Mouse (Mus musculus): Measurements from ENCODE around the gene Taf12. TPM values are rescaled to one million over a fixed set of nuclear protein-coding genes. Genes with fewer than 3 reads are reported as not detected.

Gene Taf12
- polyA plus RNA-seq, 1 experiment from 2014 or later, result 50.6 TPM

DNA sequence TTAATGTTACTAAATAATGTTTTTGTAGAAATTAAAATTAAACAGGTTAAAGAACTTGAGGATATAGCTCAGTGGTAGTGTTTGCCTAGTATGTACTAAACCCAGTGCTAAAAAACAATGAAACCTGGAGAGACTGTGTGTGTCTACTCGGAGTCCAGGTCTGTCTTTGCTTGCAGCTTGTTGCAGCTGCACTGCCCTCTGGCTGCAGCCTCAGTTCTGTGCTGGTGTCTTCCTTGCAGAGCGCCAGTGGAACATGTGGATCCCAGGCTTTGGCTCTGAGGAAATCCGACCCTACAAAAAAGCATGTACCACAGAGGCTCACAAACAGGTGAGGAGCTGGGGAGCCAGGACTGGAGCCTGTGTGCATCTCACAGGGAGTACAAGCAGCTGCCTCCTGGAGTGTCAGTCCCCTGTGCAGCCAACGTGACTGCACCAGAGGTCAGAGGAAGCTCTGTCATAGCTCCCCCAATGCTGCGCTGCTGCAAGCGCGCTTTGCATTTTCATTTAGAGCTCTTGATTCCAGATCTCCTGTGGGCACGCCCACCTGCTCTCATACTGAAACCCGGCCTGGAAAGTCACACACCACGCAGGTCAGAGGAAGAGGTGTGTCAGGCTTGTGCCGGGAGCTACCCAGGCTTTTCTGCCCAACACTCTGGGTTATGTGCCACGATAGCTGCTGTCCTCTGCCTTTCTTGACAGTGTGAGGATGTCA is 17.6 kb downstream of the Taf12 start:
- DNase-seq, result no peak
- no peak overlapping the region for H3K9ac ChIP-seq (replicated peaks; ENCODE audit: low read length)
- H3K9me3 ChIP-seq (ENCODE audit: control insufficient read depth, low read length), result no peaks in the 10 kb centered on the region
- H3K27me3 ChIP-seq (ENCODE audit: control insufficient read depth, insufficient read depth, low read length), result no peaks in the 10 kb centered on the region
- no peak for ATAC-seq (ENCODE audit: low FRiP score, low TSS enrichment)
- no peak overlapping the region for H3K27ac ChIP-seq (replicated peaks; ENCODE audit: low read depth, low read length)
- no peaks in the 10 kb centered on the region for H3K4me1 ChIP-seq (ENCODE audit: control insufficient read depth, insufficient read depth, low read length)
- WGBS, result 87% methylated on average over 12 of the region's 12 CpGs
- no peak overlapping the region for H3K4me3 ChIP-seq (replicated peaks; ENCODE audit: low read depth, low read length)
- H3K36me3 ChIP-seq (ENCODE audit: control insufficient read depth, insufficient read depth, low read length), result peaks cover 49% of the 10 kb centered on the region
- H3K4me2 ChIP-seq (ENCODE audit: low read length), result no peak overlapping the region

DNA sequence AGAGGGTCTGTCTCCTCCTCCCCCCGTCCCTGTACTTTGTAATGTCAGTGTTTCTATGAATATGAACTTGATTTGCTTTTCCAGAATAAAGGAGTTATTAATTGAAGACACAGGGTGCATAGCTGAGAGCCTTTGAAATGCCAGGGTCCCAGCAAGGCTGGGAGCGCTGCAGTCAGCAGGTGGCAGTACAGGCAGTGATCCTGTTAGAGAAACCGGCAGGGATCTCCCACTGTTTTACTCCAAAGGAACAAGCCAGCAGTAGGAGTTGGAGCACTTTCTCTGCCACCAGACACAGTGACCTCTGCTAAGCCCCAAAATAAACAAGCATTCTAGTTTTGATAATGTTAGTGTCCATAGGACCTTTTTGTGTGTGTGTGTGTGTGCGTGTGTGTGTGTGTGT is 18.8 kb downstream of the Taf12 start:
- peak; percentile 64 for DNase-seq
- 42% methylated on average over 4 of the region's 4 CpGs for WGBS
- H3K27me3 ChIP-seq (ENCODE audit: control insufficient read depth, insufficient read depth, low read length), result no peaks in the 10 kb centered on the region

DNA sequence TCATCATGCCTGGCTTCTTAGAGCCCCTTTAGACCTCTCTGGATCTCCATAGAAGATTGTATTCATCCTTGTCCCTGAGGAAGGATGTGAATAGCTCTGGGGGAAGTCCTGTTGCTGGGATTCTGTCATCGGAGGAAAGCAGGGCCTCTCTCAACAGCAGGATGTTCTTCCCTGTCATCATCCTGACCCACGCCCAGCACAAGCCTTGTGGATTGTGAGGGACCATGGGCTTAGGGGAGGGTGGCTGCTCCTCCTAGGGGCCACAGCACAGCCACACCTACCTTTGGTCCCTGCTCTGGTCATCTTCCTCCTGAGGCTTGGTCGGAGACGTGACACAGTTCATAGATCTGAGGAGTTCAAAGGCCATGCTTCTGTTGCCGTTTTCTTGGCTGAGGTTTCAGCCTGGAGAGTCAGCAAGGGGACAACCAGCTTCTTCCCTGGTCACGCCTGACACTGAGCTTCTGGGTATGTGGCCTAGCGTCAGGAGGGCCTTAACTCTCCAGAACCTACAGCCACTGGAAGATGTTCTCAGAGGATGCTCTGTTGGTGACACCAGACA is 19.6 kb downstream of the Taf12 start:
- Histone ChIP-seq H3K4me1 (ENCODE audit: control insufficient read depth, insufficient read depth, low read length) (no peaks in the 10 kb centered on the region), H3K9me3 (ENCODE audit: control insufficient read depth, low read length) (no peaks in the 10 kb centered on the region), H3K36me3 (ENCODE audit: control insufficient read depth, insufficient read depth, low read length) (peaks cover 45% of the 10 kb centered on the region), H3K27me3 (ENCODE audit: control insufficient read depth, insufficient read depth, low read length) (no peaks in the 10 kb centered on the region), H3K9ac (replicated peaks; ENCODE audit: low read length) (no peak overlapping the region), H3K4me2 (ENCODE audit: low read length) (no peak overlapping the region), H3K4me3 (replicated peaks; ENCODE audit: low read depth, low read length) (no peak overlapping the region), H3K27ac (replicated peaks; ENCODE audit: low read depth, low read length) (no peak overlapping the region)
- no peak for ATAC-seq (ENCODE audit: low FRiP score, low TSS enrichment)
- DNase-seq, result no peak
- 83% methylated on average over 7 of the region's 7 CpGs for WGBS

More for the DNA sequence above, 18.8 kb downstream of the Taf12 start:
- Histone ChIP-seq H3K27ac (replicated peaks; ENCODE audit: low read depth, low read length) (no peak overlapping the region), H3K4me2 (ENCODE audit: low read length) (no peak overlapping the region), H3K36me3 (ENCODE audit: control insufficient read depth, insufficient read depth, low read length) (peaks cover 45% of the 10 kb centered on the region), H3K4me3 (replicated peaks; ENCODE audit: low read depth, low read length) (no peak overlapping the region), H3K9me3 (ENCODE audit: control insufficient read depth, low read length) (no peaks in the 10 kb centered on the region), H3K4me1 (ENCODE audit: control insufficient read depth, insufficient read depth, low read length) (no peaks in the 10 kb centered on the region), H3K9ac (replicated peaks; ENCODE audit: low read length) (no peak overlapping the region)
- ATAC-seq (ENCODE audit: low FRiP score, low TSS enrichment), result no peak

DNA sequence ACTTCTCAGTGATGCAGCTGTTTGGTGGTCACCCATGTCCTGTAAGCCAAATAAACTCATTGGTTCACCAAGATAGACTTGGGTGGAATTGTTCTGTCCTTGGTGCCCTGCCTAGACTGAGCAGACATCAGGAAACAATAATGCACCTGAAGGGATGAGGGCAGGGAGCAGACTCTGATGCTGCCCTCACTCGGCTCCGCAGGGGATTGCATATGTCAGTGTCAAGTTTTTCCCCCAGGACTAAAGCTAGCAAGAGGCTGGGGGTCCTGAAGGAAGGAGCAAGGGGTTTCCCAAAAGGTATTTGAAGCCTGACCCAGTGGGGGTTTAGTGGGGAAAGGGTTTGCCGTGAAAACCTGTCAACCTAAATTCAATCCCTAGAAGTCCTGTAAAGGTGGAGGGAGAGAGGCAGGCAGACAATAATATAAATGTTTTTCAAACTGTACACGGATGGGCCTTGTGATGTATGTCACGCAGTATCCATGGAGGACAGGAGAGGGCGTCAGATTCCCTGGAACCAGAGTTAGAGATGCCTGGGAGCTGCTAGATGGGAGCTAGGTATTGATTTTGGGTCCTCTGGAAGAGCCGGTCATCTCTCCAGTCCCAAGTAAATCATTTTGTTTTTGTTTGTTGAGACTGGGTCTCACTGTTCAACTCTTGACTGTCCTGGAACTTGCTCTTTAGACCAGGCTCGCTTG is 21.7 kb downstream of the Taf12 start:
- no peak overlapping the region for H3K4me3 ChIP-seq (replicated peaks; ENCODE audit: low read depth, low read length)
- no peak overlapping the region for H3K4me2 ChIP-seq (ENCODE audit: low read length)
- no peak for ATAC-seq (ENCODE audit: low FRiP score, low TSS enrichment)
- H3K4me1 ChIP-seq (ENCODE audit: control insufficient read depth, insufficient read depth, low read length), result no peaks in the 10 kb centered on the region
- H3K27me3 ChIP-seq (ENCODE audit: control insufficient read depth, insufficient read depth, low read length), result no peaks in the 10 kb centered on the region
- DNase-seq, result no peak
- no peak overlapping the region for H3K27ac ChIP-seq (replicated peaks; ENCODE audit: low read depth, low read length)
- no peak overlapping the region for H3K9ac ChIP-seq (replicated peaks; ENCODE audit: low read length)
- peaks cover 34% of the 10 kb centered on the region for H3K36me3 ChIP-seq (ENCODE audit: control insufficient read depth, insufficient read depth, low read length)
- WGBS, result 48% methylated on average over 8 of the region's 8 CpGs
- no peaks in the 10 kb centered on the region for H3K9me3 ChIP-seq (ENCODE audit: control insufficient read depth, low read length)

DNA sequence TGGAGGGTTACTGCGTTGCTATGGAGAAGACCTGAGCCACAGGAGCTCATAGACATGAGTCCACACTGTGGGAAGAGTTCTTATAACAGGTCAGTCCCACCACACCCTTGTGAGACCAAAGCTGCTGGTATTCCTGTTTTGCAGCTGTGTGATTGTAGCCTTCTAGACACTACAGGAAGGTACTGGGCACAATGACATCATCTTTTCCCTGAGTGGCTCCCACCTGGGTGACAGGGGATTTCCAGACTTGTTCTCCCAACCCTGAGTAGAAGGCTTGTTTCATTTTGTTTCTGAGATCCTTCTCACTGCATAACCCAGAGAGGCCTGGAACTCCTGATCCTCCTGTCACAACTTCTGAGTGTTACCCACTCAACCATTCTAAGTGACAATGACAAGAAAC is 25.7 kb downstream of the Taf12 start:
- H3K4me1 ChIP-seq (ENCODE audit: control insufficient read depth, insufficient read depth, low read length), result 0 out of 2 replicates have a peak, but pooled peaks cover 3% of the 10 kb centered on the region
- H3K4me3 ChIP-seq (replicated peaks; ENCODE audit: low read depth, low read length), result no peak overlapping the region
- ATAC-seq (ENCODE audit: low FRiP score, low TSS enrichment) (no peak), DNase-seq (no peak)
- no peak overlapping the region for H3K9ac ChIP-seq (replicated peaks; ENCODE audit: low read length)
- 89% methylated on average over 1 of the region's 1 CpGs for WGBS
- H3K9me3 ChIP-seq (ENCODE audit: control insufficient read depth, low read length), result no peaks in the 10 kb centered on the region
- no peak overlapping the region for H3K27ac ChIP-seq (replicated peaks; ENCODE audit: low read depth, low read length)
- no peaks in the 10 kb centered on the region for H3K36me3 ChIP-seq (ENCODE audit: control insufficient read depth, insufficient read depth, low read length)
- no peak overlapping the region for H3K4me2 ChIP-seq (ENCODE audit: low read length)
- H3K27me3 ChIP-seq (ENCODE audit: control insufficient read depth, insufficient read depth, low read length), result no peaks in the 10 kb centered on the region

DNA sequence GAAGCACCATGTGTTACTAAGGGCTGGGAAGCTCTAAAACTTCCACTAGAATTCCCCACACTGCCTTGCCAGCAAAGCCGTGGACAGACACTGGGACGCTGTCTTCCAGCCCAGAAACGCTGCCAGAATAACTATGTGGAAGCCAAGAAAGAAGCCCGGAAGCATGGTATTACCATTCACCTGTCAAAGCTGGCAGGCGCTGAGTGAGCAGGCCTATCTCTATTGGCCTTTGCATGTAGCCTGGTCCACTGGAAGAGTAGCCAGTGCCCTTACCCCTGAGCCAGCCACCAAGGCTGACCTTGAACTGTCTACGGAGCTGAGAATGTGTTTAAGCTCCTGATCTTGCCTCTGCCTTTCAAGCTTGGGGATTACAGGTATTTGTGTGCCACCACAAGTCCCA is 27.3 kb downstream of the Taf12 start:
- no peak for ATAC-seq (ENCODE audit: low FRiP score, low TSS enrichment)
- H3K27me3 ChIP-seq (ENCODE audit: control insufficient read depth, insufficient read depth, low read length), result no peaks in the 10 kb centered on the region
- no peaks in the 10 kb centered on the region for H3K9me3 ChIP-seq (ENCODE audit: control insufficient read depth, low read length)
- no peak for DNase-seq
- H3K36me3 ChIP-seq (ENCODE audit: control insufficient read depth, insufficient read depth, low read length), result no peaks in the 10 kb centered on the region
- no peak overlapping the region for H3K27ac ChIP-seq (replicated peaks; ENCODE audit: low read depth, low read length)
- no peak overlapping the region for H3K9ac ChIP-seq (replicated peaks; ENCODE audit: low read length)
- H3K4me2 ChIP-seq (ENCODE audit: low read length), result no peak overlapping the region
- WGBS, result 92% methylated on average over 6 of the region's 6 CpGs
- 0 out of 2 replicates have a peak, but pooled peaks cover 3% of the 10 kb centered on the region for H3K4me1 ChIP-seq (ENCODE audit: control insufficient read depth, insufficient read depth, low read length)
- H3K4me3 ChIP-seq (replicated peaks; ENCODE audit: low read depth, low read length), result no peak overlapping the region

DNA sequence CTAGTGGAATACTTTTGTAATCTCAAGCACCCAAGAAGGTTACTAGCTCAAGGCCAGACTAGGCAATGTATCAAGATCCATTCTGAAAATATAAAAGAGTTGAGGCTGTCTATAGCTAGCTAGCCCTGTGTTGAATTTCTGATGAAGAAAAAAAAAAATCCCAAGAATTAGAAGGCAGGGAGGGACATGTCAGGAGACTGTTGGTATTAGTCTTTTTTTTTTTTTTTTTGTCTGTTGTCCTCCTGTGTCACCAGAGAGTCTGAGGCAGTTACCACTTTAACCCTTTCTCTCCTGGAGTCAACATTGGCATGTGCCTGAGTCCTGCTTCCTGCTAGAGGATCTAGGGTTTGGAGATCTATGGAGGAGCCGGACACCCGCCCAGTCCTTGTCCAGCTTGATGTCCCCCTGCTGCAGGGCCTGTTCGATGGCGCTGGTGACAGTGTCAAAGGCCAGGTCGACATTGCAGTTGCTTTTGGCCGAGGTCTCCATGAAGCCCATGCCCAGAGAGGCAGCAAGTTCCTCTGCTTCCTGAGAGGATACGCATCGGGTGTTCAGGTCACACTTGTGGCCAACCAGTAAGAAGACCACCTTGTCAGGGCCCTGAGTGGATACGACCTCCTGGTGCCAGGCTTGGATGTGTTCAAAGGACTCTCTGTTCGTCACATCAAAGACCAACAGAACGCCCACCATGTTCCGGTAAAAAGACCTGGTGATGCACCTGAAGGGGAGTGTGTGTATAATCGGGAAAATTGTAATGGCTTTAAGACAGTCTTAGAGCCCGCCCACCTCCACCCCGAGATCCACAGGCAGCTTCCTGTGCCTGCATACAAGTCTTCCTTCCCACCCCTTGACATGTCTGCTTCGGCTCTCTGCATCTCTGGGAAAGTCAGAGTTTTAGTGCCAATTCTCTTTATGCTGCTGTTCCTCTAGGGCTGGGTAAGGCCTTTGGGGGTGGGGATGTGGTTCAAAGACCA is 28.1 kb downstream of the Taf12 start:
- Histone ChIP-seq H3K9ac (replicated peaks; ENCODE audit: low read length) (no peak overlapping the region), H3K27me3 (ENCODE audit: control insufficient read depth, insufficient read depth, low read length) (no peaks in the 10 kb centered on the region), H3K27ac (replicated peaks; ENCODE audit: low read depth, low read length) (no peak overlapping the region; the same call in 1 of the 2 replicates), H3K4me3 (replicated peaks; ENCODE audit: low read depth, low read length) (peak overlapping the region; percentile 36; the same call in 1 of the 2 replicates), H3K9me3 (ENCODE audit: control insufficient read depth, low read length) (no peaks in the 10 kb centered on the region), H3K4me2 (ENCODE audit: low read length) (peak overlapping the region; percentile 61), H3K36me3 (ENCODE audit: control insufficient read depth, insufficient read depth, low read length) (no peaks in the 10 kb centered on the region), H3K4me1 (ENCODE audit: control insufficient read depth, insufficient read depth, low read length) (0 out of 2 replicates have a peak, but pooled peaks cover 3% of the 10 kb centered on the region)
- WGBS, result 66% methylated on average over 16 of the region's 16 CpGs
- ATAC-seq (ENCODE audit: low FRiP score, low TSS enrichment) (no peak), DNase-seq (no peak)

DNA sequence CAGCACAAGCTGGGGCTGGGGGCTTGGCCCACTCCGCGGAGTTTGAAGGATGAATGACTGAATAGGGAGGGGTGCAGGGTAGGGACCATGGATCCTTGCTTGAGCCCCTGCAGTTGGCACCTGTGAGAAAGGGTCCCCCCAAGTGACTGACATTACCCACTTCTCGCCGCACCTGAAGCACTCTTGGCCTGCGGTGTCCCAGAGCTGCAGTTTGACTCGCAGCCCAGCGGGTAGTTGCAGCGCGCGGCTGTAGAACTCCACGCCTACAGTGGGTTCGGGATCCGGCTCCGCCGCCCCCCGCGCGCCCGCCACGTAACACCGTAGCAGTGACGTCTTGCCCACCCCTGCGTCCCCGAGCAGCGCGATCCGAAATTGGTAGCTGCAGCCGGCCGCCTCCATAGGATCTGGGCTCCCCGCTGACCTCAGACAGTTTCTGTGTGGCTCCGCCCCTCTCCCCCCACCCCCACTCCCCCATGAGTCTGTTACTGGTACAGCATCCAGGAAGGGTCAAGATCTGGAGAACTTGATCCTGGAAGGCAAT is 28.8 kb downstream of the Taf12 start, which contains the start of gene Rab42:
TSS of gene Rab42 (minus strand) at position 447 of the 541 bp plus-strand sequence.
- DNase-seq, result peak; percentile 64
- WGBS, result 2% methylated on average over 31 of the region's 31 CpGs
- Histone ChIP-seq H3K36me3 (ENCODE audit: control insufficient read depth, insufficient read depth, low read length) (no peaks in the 10 kb centered on the region), H3K9ac (replicated peaks; ENCODE audit: low read length) (peak within 1 kb of the TSS; percentile 49; the same call in 1 of the 2 replicates), H3K27me3 (ENCODE audit: control insufficient read depth, insufficient read depth, low read length) (no peaks in the 10 kb centered on the region), H3K27ac (replicated peaks; ENCODE audit: low read depth, low read length) (no peak within 1 kb of the TSS; the same call in 1 of the 2 replicates), H3K4me2 (ENCODE audit: low read length) (peak within 1 kb of the TSS; percentile 61), H3K9me3 (ENCODE audit: control insufficient read depth, low read length) (no peaks in the 10 kb centered on the region), H3K4me1 (ENCODE audit: control insufficient read depth, insufficient read depth, low read length) (0 out of 2 replicates have a peak, but pooled peaks cover 3% of the 10 kb centered on the region), H3K4me3 (replicated peaks; ENCODE audit: low read depth, low read length) (peak within 1 kb of the TSS; percentile 36)
- ATAC-seq (ENCODE audit: low FRiP score, low TSS enrichment), result no peak; the same call in 1 of the 2 replicates

Data from midbrain, embryonic 14.5 days (tissue).